Mouse (Mus musculus) embryonic fibroblast, embryonic 13.5 days (primary cell): ENCODE results near the gene Larp1.

Experiments used
- CTCF ChIP-seq: IDR thresholded peaks from 2 replicates; pipeline ENCODE4 v1.5.1; 2011; ENCODE audit warnings: mild to moderate bottlenecking, control low read depth, low read length, moderate library complexity, borderline replicate concordance; ENCODE audit not compliant: insufficient read depth
- POLR2A ChIP-seq: IDR thresholded peaks from 2 replicates; pipeline ENCODE4 v1.6.1; 2011; ENCODE audit warnings: low read depth, mild to moderate bottlenecking, control low read depth, low read length, moderate library complexity

- TF ChIP-seq CTCF (no peak), POLR2A (no peak)
Measured at GRCm38 (mm10) chr11:57963291-57963870, 45.5 kb upstream of the Larp1 start.
